Mouse (Mus musculus): Measurements from ENCODE around the gene Zfp609. TPM values are rescaled to one million over a fixed set of nuclear protein-coding genes. Genes with fewer than 3 reads are reported as not detected.

Zfp609 gene
- polyA plus RNA-seq, 1 experiment from 2014 or later, result 7.4 TPM

- DNase-seq, result no peak
- 79% methylated on average over 2 of the region's 2 CpGs for WGBS
- Histone ChIP-seq H3K4me2 (no peak overlapping the region), H3K27ac (ENCODE audit: low read depth) (no peak overlapping the region), H3K9ac (no peak overlapping the region), H3K27me3 (ENCODE audit: insufficient read depth, low read length) (no peaks in the 10 kb centered on the region), H3K9me3 (ENCODE audit: low read depth, low read length) (no peaks in the 10 kb centered on the region), H3K36me3 (ENCODE audit: insufficient read depth) (no peaks in the 10 kb centered on the region), H3K4me1 (ENCODE audit: insufficient read depth) (peaks cover 2% of the 10 kb centered on the region; the same call in 1 of the 2 replicates), H3K4me3 (ENCODE audit: low read depth, low read length) (no peak overlapping the region)
- ATAC-seq (ENCODE audit: insufficient read depth), result no peak
- no peak for TF ChIP-seq CTCF (IDR thresholded peaks at IDR 0.05; ENCODE audit: low read depth)
Measured at GRCm38 (mm10) chr9:65818402-65818801, 9.0 kb downstream of the Zfp609 start.

GRCm38 (mm10) chr9:65812841-65813240 is 14.5 kb downstream of the Zfp609 start:
- no peak for TF ChIP-seq CTCF (IDR thresholded peaks at IDR 0.05; ENCODE audit: low read depth)
- H3K4me2 ChIP-seq, result no peak overlapping the region
- H3K9me3 ChIP-seq (ENCODE audit: low read depth, low read length), result no peaks in the 10 kb centered on the region
- whole genome bisulfite sequencing, result 48% methylated on average over 2 of the region's 2 CpGs
- no peaks in the 10 kb centered on the region for H3K36me3 ChIP-seq (ENCODE audit: insufficient read depth)
- H3K27me3 ChIP-seq (ENCODE audit: insufficient read depth, low read length), result no peaks in the 10 kb centered on the region
- H3K27ac ChIP-seq (ENCODE audit: low read depth), result no peak overlapping the region; the same call in 1 of the 2 replicates
- no peaks in the 10 kb centered on the region for H3K4me1 ChIP-seq (ENCODE audit: insufficient read depth)
- no peak overlapping the region for H3K9ac ChIP-seq
- no peak for ATAC-seq (ENCODE audit: insufficient read depth)
- no peak for DNase-seq
- no peak overlapping the region for H3K4me3 ChIP-seq (ENCODE audit: low read depth, low read length)

DNA sequence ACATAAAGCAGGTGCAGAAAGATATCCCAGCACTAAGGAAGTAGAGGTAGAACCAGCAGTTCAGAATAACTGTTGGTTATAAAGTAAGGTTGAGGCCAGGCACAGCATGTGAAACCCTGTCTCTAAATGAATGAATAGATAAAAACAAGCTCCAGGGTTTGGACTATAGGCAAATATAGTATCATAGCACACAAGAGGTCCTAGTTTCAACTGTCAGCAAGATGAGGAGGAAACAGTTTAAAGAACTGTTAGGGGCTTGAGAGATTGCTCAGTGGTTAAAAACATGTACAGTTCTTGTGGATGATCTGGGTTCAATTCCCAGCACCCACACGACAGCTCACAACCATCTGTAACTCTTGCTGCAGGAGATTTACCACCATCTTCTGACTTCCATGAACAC is 15.6 kb downstream of the Zfp609 start:
- ATAC-seq (ENCODE audit: insufficient read depth) (no peak), DNase-seq (no peak)
- no peak for TF ChIP-seq CTCF (IDR thresholded peaks at IDR 0.05; ENCODE audit: low read depth)
- Histone ChIP-seq H3K4me2 (no peak overlapping the region), H3K9ac (no peak overlapping the region), H3K27me3 (ENCODE audit: insufficient read depth, low read length) (no peaks in the 10 kb centered on the region), H3K4me1 (ENCODE audit: insufficient read depth) (no peaks in the 10 kb centered on the region), H3K9me3 (ENCODE audit: low read depth, low read length) (no peaks in the 10 kb centered on the region), H3K27ac (ENCODE audit: low read depth) (no peak overlapping the region), H3K4me3 (ENCODE audit: low read depth, low read length) (no peak overlapping the region), H3K36me3 (ENCODE audit: insufficient read depth) (no peaks in the 10 kb centered on the region)
- WGBS, result 94% methylated on average over 1 of the region's 1 CpGs

DNA sequence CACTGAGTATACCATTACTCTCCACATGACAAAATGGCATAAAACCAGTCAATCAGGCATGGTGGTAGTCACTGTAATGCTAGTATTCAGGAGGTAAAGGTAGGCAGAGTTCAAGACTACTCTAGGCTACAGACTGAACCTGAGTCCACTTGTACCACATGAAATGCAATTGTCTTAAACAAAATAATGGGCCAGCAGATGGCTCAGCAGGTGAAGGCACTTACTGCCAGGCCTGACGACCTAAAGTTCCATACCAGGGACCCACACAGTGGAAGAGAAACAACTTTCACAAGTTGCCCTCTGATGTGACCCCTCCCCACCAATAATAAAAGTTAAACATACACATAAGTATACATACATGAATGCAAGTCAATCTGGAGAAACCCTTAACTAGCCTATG is 19.5 kb downstream of the Zfp609 start:
- no peak overlapping the region for H3K4me3 ChIP-seq (ENCODE audit: low read depth, low read length)
- no peaks in the 10 kb centered on the region for H3K27me3 ChIP-seq (ENCODE audit: insufficient read depth, low read length)
- no peaks in the 10 kb centered on the region for H3K9me3 ChIP-seq (ENCODE audit: low read depth, low read length)
- H3K27ac ChIP-seq (ENCODE audit: low read depth), result no peak overlapping the region
- TF ChIP-seq CTCF (IDR thresholded peaks at IDR 0.05; ENCODE audit: low read depth), result no peak
- H3K9ac ChIP-seq, result no peak overlapping the region
- no peaks in the 10 kb centered on the region for H3K36me3 ChIP-seq (ENCODE audit: insufficient read depth)
- DNase-seq (no peak), ATAC-seq (ENCODE audit: insufficient read depth) (no peak)
- 76% methylated on average over 1 of the region's 1 CpGs for WGBS
- H3K4me2 ChIP-seq, result no peak overlapping the region
- no peaks in the 10 kb centered on the region for H3K4me1 ChIP-seq (ENCODE audit: insufficient read depth)

DNA sequence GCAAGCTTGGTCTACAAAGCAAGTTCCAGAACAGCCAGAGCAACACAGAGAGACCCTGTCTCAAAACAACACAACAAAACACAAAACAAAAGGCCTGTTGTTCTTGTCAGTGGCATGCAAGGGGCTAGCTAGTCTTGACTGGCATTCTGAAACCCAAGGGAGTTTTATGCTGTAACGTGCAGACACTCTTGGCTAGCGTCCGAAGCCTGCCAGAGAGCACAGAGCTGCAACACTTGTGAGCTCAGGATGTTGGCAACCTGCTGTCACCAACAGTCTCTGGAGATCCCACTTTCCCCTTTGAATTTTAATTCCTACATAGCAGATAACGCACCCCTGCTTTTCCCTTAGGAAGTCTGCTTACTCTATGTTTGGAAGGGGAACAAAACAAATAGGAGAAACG is 20.1 kb downstream of the Zfp609 start:
- Histone ChIP-seq H3K27ac (ENCODE audit: low read depth) (no peak overlapping the region), H3K36me3 (ENCODE audit: insufficient read depth) (no peaks in the 10 kb centered on the region), H3K4me3 (ENCODE audit: low read depth, low read length) (no peak overlapping the region), H3K27me3 (ENCODE audit: insufficient read depth, low read length) (no peaks in the 10 kb centered on the region), H3K9me3 (ENCODE audit: low read depth, low read length) (no peaks in the 10 kb centered on the region), H3K4me2 (no peak overlapping the region), H3K4me1 (ENCODE audit: insufficient read depth) (no peaks in the 10 kb centered on the region), H3K9ac (no peak overlapping the region)
- ATAC-seq (ENCODE audit: insufficient read depth) (no peak), DNase-seq (no peak)
- no peak for TF ChIP-seq CTCF (IDR thresholded peaks at IDR 0.05; ENCODE audit: low read depth)
- WGBS, result 54% methylated on average over 5 of the region's 5 CpGs

DNA sequence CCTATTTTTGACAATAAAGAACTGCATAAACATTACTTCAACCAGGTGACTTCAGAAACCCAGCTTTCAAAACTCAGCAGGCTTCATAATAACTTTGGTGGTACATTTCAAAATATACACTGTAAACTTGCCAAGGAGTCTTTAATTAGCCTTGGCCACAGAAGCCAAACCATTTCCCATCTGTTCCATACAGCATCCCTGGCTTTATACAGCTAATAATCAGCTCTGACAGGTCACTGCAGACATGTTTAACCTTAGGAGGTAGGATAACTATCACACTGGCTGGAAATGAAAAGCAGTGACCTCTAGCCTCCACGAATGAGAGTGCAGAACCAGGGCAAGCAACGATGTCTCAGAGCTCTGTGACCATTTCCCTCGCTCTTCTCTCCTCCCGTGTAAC is 27.6 kb downstream of the Zfp609 start:
- H3K27me3 ChIP-seq (ENCODE audit: insufficient read depth, low read length), result no peaks in the 10 kb centered on the region
- H3K9ac ChIP-seq, result no peak overlapping the region
- H3K4me2 ChIP-seq, result no peak overlapping the region
- no peak for TF ChIP-seq CTCF (IDR thresholded peaks at IDR 0.05; ENCODE audit: low read depth)
- no peak for ATAC-seq (ENCODE audit: insufficient read depth)
- WGBS, result 75% methylated on average over 4 of the region's 4 CpGs
- no peak overlapping the region for H3K27ac ChIP-seq (ENCODE audit: low read depth)
- peaks cover 3% of the 10 kb centered on the region; the same call in 1 of the 2 replicates for H3K36me3 ChIP-seq (ENCODE audit: insufficient read depth)
- DNase-seq, result no peak
- H3K9me3 ChIP-seq (ENCODE audit: low read depth, low read length), result no peaks in the 10 kb centered on the region
- H3K4me3 ChIP-seq (ENCODE audit: low read depth, low read length), result no peak overlapping the region
- H3K4me1 ChIP-seq (ENCODE audit: insufficient read depth), result no peaks in the 10 kb centered on the region

DNA sequence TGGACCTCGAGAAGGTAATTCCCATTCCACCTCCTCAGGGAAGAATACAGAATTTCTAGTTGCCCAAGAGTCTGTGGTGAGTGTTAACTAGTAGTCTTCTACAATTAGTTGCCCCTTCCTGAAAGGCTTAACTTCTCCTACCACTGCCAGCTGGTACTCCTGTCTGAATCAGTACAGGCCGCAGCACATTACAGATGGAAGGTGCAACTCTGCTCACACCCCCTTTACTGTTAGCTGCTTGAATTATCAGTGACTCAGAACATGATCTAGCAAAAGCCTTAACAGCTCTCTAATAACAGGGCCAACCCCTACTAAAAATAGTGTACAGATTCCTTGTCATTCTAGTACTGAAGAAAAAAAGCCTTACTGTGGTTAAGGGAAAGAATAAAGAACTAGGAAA is 31.7 kb downstream of the Zfp609 start:
- Histone ChIP-seq H3K9ac (no peak overlapping the region), H3K4me2 (no peak overlapping the region), H3K4me1 (ENCODE audit: insufficient read depth) (0 out of 2 replicates have a peak, but pooled peaks cover 4% of the 10 kb centered on the region)

DNA sequence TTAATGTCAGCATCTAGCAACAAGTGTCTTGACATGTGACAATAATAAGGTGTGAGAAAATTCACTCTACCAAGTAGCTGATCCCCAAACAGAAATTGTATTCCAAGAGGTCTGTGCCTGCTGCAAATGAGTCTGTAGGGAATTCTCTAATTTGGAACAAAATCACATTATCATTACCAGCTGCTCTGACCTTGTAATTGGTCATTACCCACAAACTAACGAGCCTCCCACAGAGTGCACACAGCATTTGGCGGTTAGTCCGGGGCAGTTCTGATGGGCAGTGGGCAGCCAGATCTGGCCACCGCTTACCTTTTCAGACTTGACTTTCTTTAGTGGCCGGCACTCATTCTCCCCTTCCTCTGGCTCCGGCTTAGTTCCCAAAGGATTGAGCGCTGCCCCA is 33.1 kb downstream of the Zfp609 start:
- H3K4me3 ChIP-seq (ENCODE audit: low read depth, low read length), result no peak overlapping the region
- no peaks in the 10 kb centered on the region for H3K9me3 ChIP-seq (ENCODE audit: low read depth, low read length)
- no peak overlapping the region for H3K27ac ChIP-seq (ENCODE audit: low read depth)
- no peak overlapping the region for H3K9ac ChIP-seq
- H3K36me3 ChIP-seq (ENCODE audit: insufficient read depth), result peaks cover 15% of the 10 kb centered on the region; the same call in 1 of the 2 replicates
- WGBS, result 95% methylated on average over 7 of the region's 7 CpGs
- no peak for TF ChIP-seq CTCF (IDR thresholded peaks at IDR 0.05; ENCODE audit: low read depth)
- DNase-seq, result no peak
- no peak for ATAC-seq (ENCODE audit: insufficient read depth)
- no peaks in the 10 kb centered on the region for H3K27me3 ChIP-seq (ENCODE audit: insufficient read depth, low read length)
- H3K4me1 ChIP-seq (ENCODE audit: insufficient read depth), result 0 out of 2 replicates have a peak, but pooled peaks cover 6% of the 10 kb centered on the region
- no peak overlapping the region for H3K4me2 ChIP-seq

More for the DNA sequence above, 31.7 kb downstream of the Zfp609 start:
- ATAC-seq (ENCODE audit: insufficient read depth) (no peak), DNase-seq (no peak)
- Histone ChIP-seq H3K36me3 (ENCODE audit: insufficient read depth) (peaks cover 15% of the 10 kb centered on the region; the same call in 1 of the 2 replicates), H3K9me3 (ENCODE audit: low read depth, low read length) (no peaks in the 10 kb centered on the region), H3K4me3 (ENCODE audit: low read depth, low read length) (no peak overlapping the region), H3K27me3 (ENCODE audit: insufficient read depth, low read length) (no peaks in the 10 kb centered on the region), H3K27ac (ENCODE audit: low read depth) (no peak overlapping the region)
- WGBS, result 78% methylated on average over 2 of the region's 2 CpGs
- no peak for TF ChIP-seq CTCF (IDR thresholded peaks at IDR 0.05; ENCODE audit: low read depth)

Data from lung, embryonic 14.5 days (tissue).